Mouse (Mus musculus) lung, postnatal 0 days (tissue): ENCODE data around the gene Map3k12.

ENCODE experiments used
- CTCF ChIP-seq: IDR thresholded peaks from 2 replicates; pipeline ENCODE4 v1.5.1; 2016; ENCODE audit warnings: antibody characterized with exemption, mild to moderate bottlenecking
- EP300 ChIP-seq: IDR thresholded peaks from 2 replicates; pipeline ENCODE4 v1.6.1; 2016; ENCODE audit warnings: antibody characterized with exemption, mild to moderate bottlenecking, control low read depth

DNA sequence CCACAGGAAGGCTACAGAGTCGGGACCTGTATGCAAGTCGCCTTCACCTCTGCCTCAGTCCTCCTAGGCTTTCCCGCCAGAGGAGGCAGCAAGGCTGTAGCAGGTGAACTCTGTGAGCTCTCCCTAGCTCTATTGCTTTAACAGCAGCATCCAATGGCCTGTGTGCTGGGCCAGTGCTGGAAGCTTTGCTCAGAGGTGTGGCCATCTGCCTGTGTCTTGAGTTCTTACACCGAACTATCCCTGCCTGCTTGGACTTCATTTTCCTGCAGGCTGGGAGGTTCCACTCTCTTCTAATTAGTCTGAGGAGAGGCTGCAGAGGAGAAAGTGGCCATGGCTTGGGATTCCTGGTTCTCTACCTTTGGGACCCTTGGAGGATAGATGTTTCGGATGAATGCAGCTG is 4.9 kb downstream of the Map3k12 start:
- no peak for TF ChIP-seq CTCF
- no peak for TF ChIP-seq EP300
